Mouse (Mus musculus) right cerebral cortex, postnatal 10 days (tissue): Measurements from ENCODE around the gene Gckr.
"Not testable (repeated sequence)": the region's sequence is repeated elsewhere in the genome, so short reads cannot be mapped to it uniquely, and the experiment has no call there.

Source experiments
- DNase-seq, 2 experiments: peaks; one replicate each; pipeline ENCODE4 v3.0.0; 2021; ENCODE audit warnings: low spot score in 2 of 2

The Gckr gene

DNA sequence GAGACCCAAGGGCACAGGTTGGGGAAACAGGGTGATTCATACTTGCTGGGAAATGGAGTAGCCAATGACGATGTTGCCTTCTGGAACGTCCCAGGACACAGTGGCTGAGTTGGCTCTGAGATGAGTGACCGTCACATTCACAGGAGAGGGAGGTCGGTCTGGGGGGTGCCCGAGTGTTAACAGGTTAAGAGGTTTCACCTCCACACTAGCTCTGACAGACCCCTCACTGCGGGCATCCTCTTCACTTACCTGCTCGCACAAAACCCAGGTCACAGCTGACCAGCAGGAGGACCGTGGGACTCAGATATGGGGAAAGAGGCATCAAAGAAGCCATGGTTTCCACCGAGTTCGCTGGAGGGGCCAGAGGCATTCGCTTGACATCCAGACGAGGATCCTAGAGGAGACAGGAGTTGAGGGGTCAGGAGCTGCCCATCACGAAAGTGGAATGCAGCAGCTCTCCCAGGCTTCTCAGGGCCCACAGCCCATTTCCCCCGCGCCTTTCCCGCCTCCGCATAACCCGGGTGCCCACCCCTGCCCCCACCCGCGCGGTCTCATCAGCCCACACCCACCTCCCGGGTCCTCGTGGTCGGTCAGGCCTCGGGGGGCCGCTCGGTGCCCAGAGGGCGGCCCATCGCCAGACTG lies 2.2 kb upstream of the Gckr start:
- no peak for DNase-seq

DNA sequence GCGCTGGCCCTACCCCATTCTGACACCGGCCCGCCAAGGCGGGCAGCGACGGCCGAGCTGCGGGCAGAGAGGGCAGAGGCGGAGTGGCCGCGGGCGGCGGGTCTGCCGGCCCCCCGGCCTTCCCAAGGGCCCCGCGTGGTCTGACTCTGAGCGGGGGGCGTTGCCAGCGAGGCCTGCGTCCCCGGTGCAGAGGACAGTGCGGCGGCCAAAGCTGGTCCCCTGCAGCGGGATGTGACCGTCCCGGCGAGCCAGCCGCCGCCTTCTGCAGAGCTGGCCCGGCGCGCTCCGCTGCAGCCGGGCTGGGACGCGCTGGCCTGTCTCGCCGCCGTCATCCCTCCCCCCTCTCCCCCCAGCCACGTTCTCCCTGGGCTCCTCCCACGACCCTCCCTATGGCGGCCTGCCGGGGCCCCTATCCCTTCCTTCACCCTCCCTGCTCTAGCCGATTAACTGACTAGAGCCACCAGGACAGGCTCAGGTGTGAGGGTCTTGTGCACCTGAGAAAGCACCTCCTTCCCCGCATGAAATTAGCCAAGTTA lies 1.6 kb upstream of the Gckr start, which contains the start of gene Fndc4:
Fndc4 (minus strand) TSS at position 475 of the 536 bp plus-strand sequence.
- DNase-seq = peak; percentile 80 to 83

DNA sequence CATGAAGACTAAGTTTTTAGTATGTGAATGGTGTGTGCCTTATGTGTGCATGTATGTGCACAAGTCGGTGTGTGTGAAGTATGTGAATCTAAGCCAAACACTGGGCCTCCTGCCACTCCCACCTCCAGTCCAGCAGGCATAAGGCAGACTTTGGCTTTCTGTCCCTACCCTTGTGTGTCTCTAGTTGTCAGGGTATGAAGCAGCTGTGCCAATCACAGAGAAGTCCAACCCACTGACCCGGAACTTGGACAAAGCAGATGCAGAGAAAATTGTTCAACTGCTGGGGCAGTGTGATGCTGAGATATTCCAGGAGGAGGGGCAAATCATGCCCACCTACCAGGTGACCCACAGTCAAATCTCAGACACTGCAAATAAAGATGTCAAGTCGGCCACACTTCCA lies 738 bp downstream of the Gckr start:
- DNase-seq = no peak

DNA sequence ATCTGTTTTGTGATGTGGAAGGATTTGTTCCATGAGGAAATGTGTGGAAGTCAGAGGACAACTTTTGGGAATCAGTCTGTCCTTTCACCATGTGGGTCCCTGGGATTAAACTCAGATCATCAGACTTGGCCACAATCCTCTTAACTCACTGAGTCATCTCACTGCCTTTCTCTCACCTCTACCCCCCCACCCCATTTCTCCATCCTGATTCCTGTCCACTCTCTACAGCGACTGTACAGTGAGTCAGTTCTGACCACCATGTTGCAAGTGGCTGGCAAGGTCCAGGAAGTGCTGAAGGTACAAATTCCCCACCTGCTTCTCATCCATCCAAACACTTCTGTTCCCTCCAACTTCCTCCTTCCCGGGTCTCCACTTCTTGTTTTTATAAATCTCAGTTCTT lies 1.2 kb downstream of the Gckr start:
- no peak for DNase-seq

DNA sequence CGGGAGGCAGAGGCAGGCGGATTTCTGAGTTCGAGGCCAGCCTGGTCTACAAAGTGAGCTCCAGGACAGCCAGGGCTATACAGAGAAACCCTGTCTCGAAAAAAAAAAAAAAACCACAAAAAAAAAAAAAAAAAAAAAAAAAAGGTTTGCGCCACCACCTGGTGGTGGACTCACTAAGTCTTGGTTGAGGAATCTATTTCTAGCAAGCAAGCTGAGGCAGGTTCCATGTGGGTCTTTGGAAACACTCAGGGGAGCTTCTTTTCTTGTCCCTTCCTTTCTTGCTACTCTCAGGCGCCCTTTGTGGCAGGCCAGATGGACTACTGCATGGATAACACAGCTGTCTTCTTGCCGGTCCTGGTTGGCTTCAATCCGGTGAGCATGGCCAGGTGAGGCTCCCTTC lies 4.6 kb downstream of the Gckr start:
- DNase-seq = no peak

DNA sequence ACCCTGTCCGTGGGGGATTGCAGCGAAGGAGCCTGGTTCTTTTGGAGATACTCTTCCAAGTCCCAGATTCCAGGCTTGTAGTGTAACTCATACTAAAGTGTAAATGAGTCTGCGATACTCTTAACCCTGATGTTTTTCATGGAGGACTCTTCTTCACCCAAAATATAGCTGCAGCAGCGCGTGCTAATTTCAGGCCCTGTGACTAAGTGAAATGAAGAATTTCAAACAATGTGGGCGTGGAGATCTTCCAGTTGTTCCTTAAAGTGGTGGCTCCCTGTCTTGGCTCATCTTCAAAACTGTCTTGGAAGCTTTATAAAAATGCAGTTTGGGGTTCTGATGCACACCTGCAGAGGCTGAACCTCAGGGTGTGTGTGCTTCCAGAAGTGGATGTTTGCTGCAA lies 5.8 kb downstream of the Gckr start:
- DNase-seq = no peak

DNA sequence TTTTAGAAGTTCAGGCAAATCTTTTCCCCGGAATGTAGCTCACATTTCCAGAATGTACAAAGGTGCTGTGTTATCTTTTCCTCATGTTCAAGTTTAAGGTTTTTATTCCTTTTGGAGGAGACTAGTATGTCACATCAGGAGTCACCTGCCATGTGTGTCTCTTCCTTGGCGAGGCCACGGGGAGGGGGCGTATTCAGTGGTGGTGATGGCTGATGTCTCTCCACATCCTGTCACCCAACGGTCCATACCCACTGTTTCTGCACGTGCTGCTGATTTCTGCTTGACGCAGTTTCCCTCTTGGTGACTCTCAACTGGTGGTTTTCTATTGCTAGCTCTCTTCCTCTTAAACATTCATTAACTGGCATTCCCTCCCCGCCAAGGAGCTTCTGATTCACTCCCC lies 15.6 kb downstream of the Gckr start:
- DNase-seq = no peak

DNA sequence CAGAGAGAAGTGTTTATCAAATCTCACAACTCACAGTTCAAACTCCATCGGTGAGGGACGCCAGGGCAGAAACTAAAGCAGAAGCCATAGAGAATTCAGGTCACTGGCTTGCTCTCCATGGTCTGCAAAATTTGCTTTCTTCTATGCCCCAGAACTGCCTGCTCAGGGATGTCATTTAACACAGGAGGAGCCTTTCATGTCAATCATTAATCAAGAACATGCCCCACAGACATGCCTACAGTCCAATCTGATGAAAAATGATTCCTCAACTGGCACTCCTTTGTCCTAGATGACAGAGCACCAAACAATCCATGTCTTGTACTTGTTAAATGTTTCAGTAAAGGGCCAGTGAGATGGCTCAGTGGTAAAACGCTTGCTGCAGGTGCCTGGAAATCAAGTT lies 25.5 kb downstream of the Gckr start:
- DNase-seq = no peak

DNA sequence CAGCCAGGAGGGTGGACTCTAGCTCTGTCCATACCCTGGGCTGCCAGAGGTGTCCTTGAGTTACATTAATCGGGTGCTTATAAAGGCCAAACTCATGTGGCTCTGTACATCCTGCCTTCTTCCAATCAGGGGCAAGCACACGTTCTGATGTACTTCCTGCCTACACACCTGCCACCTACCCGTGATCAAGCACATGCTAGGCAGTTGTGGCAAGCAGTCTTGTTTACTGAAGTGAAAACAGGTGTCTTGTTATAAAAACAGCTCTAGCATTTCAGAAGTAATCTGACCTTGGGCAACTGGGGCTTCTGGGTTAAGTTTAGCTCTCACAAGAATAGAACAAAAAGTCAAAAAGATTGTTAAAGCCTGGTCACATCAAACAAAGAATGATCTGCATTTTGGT lies 26.8 kb downstream of the Gckr start:
- no peak for DNase-seq

DNA sequence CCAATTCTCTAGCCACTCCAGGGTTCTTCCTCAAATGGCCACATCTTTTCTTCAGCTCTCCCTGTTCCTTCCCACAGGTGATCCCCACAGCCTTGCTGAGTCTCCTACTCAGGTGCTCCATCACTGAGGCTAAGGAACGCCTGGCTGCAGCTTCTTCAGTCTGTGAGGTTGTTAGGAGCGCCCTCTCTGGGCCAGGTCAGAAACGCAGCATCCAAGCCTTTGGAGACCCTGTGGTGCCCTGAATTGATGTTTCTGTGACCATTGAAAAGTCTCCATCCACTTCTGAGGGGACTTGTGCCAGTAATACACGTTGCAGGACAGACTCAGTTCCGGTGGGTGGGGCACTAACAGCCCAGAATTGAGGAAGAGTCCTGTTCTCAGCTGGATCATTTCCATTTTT lies 29.6 kb downstream of the Gckr start:
- DNase-seq = no peak

DNA sequence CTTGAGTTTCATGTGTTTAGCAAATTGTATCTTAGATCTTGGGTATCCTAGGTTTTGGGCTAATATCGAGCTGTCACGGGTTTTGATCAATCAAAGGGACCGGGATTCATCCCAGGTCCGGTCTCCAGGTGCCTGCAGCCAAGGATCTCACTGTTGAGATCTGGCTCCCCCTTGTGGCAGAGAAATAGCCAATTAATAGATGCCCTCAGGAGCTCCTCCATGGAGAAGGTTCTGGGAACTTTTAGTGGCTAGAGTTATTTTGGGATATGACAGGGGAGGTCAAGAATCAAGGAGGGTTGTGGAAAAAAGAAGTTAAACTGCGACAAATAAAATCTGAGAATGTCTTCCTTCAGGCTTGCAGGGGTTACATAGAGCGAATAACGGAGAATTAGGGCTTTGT lies 31.0 kb downstream of the Gckr start:
- peak; percentile 47 to 63 for DNase-seq

DNA sequence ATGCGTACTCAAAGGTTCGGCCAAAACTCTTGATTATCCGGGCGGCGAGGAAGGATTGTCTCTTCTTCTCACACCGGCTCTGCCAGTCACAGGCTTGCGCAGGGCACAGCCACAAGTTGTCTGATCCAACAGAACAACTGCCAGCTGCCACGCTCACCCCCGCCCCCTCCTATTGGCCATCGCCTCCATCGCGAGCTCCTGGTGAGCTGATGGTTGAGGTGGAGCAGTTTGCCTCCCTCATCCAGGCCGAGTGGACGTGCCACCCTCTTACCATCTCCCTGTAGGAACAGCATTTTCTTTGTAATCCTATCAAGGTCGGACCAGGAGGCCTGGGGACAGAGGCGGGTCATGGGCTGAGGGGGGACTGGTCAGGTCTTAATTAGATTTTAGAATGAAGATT lies 60.3 kb downstream of the Gckr start:
- DNase-seq = not testable (repeated sequence)

DNA sequence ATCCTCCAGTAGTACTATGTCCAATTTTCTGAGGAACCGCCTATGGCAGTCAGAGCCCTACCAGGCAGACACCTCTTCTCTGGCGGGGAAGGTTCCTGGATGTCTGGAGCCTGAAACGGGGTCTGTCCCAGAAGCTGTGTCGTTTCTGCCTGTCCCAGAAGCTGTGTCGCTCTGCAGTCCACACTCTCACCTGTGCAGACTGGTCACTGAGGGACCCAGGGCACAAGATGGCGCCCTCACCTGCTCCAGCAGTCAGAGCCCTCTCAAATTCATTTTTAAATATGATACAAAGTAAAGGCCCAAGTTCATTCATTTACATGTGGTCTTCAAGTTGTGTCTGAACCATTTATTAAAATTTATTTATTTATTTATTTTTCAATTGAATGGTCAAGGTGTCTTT lies 63.7 kb downstream of the Gckr start:
- DNase-seq = no peak
